Mouse (Mus musculus) gastrocnemius, postnatal 14 days (tissue): Measurements from ENCODE around the gene Glrx. TPM values are rescaled to one million over a fixed set of nuclear protein-coding genes. Genes with fewer than 3 reads are reported as not detected.

ENCODE experiments used
- DNase-seq: peaks from one replicate; pipeline ENCODE4 v3.0.0; 2021; ENCODE audit warnings: mixed read lengths
- intact Hi-C: fragments of 180-260 bp; cut with DNase I; formaldehyde crosslinking; loops from one replicate; pipeline ENCODE4 v1.15.1; 2025; ENCODE audit warnings: low total_unique reads
- total RNA-seq, 2 experiments: library from RNA; stranded (reverse); gene quantifications; 2 replicates each; pipeline ENCODE4 v1.2.3; 2021

The Glrx gene
- total RNA-seq, 2 experiments from 2014 or later = 30.8 to 31.9 TPM

GRCm38 (mm10) chr13:75830708-75831107 is 9.0 kb upstream of the Glrx start:
- DNase-seq = no peak

GRCm38 (mm10) chr13:75831710-75832109 is 8.0 kb upstream of the Glrx start:
- intact Hi-C loops = no loop called here

More at GRCm38 (mm10) chr13:75830708-75831107, 9.0 kb upstream of the Glrx start:
- intact Hi-C loops = no loop called here

GRCm38 (mm10) chr13:75832697-75833096 is 7.0 kb upstream of the Glrx start:
- intact Hi-C loops = no loop called here
- no peak for DNase-seq

More at GRCm38 (mm10) chr13:75831710-75832109, 8.0 kb upstream of the Glrx start:
- DNase-seq = no peak

- intact Hi-C loops = no loop called here
- DNase-seq = no peak
These were observed 6.2 kb upstream of the Glrx start for GRCm38 (mm10) chr13:75833499-75833898.

- intact Hi-C loops = no loop called here
- DNase-seq = no peak
These were observed 4.2 kb upstream of the Glrx start for GRCm38 (mm10) chr13:75835461-75835860.

- intact Hi-C loops = no loop called here
- no peak for DNase-seq
These were observed 1.2 kb upstream of the Glrx start for GRCm38 (mm10) chr13:75838506-75838905.

- no peak for DNase-seq
- intact Hi-C loops = no loop called here
These were observed 1.2 kb downstream of the Glrx start for GRCm38 (mm10) chr13:75840752-75841285.

- no peak for DNase-seq
- intact Hi-C loops = no loop called here
These were observed 2.3 kb downstream of the Glrx start for GRCm38 (mm10) chr13:75841950-75842349.

GRCm38 (mm10) chr13:75843331-75843730 is 3.7 kb downstream of the Glrx start:
- intact Hi-C loops = no loop called here

GRCm38 (mm10) chr13:75843993-75844683 is 4.5 kb downstream of the Glrx start:
- intact Hi-C loops = no loop called here
- no peak for DNase-seq

More at GRCm38 (mm10) chr13:75843331-75843730, 3.7 kb downstream of the Glrx start:
- DNase-seq = no peak

- intact Hi-C loops = no loop called here
- DNase-seq = no peak
These were observed 5.3 kb downstream of the Glrx start for GRCm38 (mm10) chr13:75844833-75845518.

- intact Hi-C loops = no loop called here
- DNase-seq = no peak
These were observed 6.0 kb downstream of the Glrx start for GRCm38 (mm10) chr13:75845519-75846166.

- intact Hi-C loops = no loop called here
These were observed 7.4 kb downstream of the Glrx start for GRCm38 (mm10) chr13:75847027-75847426.

GRCm38 (mm10) chr13:75852027-75852426 is 12.4 kb downstream of the Glrx start:
- intact Hi-C loops = no loop called here
- no peak for DNase-seq

More at GRCm38 (mm10) chr13:75847027-75847426, 7.4 kb downstream of the Glrx start:
- DNase-seq = no peak

GRCm38 (mm10) chr13:75853118-75853517 is 13.4 kb downstream of the Glrx start:
- DNase-seq = no peak
- intact Hi-C loops = no loop called here

- intact Hi-C loops = no loop called here
- no peak for DNase-seq
These were observed 19.7 kb downstream of the Glrx start for GRCm38 (mm10) chr13:75859264-75859844.

GRCm38 (mm10) chr13:75865486-75866184 is 26.0 kb downstream of the Glrx start:
- no peak for DNase-seq
- intact Hi-C loops = no loop called here

- no peak for DNase-seq
- intact Hi-C loops = no loop called here
These were observed 28.2 kb downstream of the Glrx start for GRCm38 (mm10) chr13:75867876-75868275.
